Mouse (Mus musculus): ENCODE measurements around the gene Lhx3. TPM values are rescaled to one million over a fixed set of nuclear protein-coding genes. Genes with fewer than 3 reads are reported as not detected.
A peak's percentile ranks its signal among the peaks of the same experiment; 100 is the strongest.

Gene Lhx3
- total RNA-seq, 2 experiments from 2014 or later: 0.40 TPM; not detected in 1

DNA sequence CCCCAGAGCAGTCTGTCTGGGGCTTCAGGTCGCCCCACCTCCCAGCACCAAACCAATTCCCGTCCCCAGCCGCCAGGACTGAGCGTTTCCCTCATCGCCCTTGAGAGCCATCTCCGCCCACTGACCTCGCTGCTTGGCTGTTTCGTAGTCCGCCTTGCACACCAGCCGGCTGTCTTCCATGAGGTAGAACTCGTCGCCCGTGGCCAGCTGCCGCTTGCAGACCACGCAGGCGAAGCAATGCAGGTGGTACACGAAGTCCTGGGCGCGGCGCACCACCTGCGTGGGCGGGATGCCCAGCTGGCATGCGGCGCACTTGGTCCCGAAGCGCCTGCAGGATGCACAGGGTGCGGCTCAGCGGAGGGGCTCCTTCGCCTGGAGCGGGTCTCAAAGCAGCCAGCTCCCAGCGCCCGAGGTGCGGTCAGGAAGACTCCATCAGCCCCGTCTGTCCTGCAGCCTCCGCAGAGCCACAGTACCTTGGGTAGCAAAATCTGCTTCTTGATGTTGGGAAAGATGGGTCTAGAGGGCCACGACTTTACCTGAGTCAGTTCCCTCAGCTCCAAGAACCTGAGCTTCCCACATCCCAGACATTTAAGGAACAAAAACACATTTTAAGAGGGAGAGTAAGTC is 5.1 kb downstream of the Lhx3 start:
- DNase-seq (ENCODE audit: low spot score in 2 of 2): peak; percentile 22 to 42

DNA sequence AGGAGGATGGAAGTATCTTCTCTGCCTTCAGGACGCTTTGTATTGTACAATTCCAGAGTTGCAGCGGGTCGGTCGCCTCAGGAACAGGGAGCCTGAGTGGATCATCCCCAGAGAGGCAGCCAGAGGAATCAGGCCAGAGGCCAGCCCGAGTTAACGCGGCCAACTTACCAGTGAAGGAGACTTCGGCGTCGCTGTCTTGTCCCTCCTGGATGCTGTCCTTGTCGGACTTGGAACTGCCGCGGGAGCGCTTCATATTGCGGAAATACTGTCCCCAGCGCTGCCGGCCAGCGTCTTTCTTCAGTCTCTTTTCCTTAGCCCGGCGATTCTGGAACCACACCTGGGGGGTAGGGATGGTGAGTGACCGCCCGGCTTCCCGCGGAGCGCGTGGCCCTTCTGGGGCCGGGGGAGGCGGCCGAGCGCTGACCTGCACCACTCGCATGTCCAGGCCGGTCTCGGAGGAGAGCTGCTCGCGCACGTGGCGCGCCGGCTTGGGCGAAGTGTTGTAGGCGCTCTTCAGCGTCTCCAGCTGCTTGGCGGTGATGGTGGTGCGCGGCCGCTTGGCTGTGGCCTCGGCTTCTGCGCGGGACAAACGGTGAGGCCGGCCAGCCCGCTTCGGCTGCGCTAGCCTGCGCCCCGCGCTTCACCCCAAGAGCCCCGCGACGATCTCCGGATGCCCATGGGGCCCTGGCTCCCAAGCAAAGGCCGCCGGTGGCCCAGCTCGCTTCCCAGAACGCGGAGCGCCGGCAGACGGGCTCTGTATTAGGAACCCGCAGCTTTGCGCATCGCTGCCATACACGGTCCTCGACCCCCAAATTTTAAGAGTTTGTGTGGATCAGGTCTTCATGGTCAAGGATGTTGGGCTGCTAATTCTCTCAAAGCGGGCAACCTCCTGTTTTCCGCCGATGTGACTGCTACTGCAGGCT is 5.9 kb downstream of the Lhx3 start:
- no peak for DNase-seq (ENCODE audit: low spot score in 2 of 2)

DNA sequence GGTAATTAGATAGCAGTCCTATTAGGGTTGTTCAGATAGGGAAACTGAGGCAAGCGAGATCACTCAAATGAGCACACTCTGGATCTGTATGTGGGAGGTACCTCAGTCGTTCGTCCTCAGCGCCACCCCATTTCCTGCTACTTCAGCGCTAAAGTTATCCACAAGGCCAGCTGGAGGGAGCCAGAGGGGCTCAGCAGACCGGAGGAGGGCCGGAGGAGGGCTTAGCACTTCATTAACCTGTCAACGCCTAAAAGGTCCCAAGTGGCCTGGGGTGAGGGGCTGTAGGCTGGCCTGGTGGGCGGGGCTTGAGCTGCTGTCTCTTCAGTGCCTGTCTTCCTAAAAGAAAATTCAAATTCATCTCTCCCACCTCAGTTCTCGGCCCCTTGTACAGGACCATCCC is 9.6 kb downstream of the Lhx3 start:
- DNase-seq (ENCODE audit: low spot score in 2 of 2): no peak

DNA sequence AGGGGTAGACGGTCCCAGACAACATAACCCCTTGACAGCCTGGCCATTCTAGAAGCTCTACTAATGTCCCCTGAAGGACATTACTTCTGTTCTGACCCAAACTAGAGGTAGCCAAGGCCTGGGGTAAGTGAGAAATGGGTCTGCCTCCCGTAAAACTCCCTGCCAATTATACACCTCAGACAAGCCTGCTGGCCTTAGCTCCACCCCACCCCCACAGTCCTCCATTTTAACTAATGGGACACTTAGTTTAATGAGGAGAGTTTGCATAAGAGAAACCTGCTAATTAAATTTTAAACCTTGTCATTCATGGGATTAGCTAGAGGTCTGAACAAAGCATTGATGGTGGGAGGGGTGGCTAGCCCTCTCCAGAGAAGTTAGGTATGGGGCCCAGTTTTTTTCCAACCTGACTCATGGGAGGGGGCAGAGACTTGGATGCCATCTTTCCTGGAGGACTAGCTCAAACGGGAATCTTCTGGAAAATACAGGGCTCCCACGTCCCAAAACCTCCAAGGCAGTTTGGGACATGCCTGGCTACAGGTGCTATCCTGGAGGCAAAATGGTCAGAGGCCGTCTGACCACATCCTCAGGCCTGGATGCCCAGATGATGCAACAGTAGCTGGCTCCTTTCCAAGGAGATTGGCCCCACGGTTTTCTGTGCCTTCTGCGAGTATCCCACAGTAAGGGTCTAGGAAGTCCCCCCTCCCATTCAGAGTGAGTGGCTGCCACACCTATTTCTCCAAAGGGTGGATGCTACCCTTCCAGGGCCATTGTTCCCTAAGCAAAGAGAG is 13.3 kb downstream of the Lhx3 start:
- no peak for DNase-seq (ENCODE audit: low spot score in 2 of 2)

DNA sequence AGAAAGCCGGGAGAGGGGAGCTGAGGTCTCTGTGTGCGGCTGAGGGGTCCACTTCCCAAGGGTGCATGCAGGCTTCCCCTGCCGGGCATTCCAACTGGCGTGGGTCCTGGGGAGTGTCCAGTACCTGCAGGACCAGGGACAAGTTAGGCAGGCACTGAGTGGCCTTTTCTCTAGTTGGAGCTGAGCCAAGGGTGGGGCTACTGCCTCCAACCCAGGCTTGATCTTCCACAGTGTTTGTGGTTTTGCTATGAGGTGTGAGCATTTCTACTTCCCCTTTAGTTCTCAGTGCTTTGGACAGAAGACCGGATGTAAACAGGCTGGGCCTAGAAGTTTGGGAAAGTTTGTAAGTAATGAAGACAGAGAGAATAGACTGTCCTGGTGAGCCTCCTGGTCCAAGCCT is 19.6 kb downstream of the Lhx3 start:
- DNase-seq (ENCODE audit: low spot score in 2 of 2): no peak

DNA sequence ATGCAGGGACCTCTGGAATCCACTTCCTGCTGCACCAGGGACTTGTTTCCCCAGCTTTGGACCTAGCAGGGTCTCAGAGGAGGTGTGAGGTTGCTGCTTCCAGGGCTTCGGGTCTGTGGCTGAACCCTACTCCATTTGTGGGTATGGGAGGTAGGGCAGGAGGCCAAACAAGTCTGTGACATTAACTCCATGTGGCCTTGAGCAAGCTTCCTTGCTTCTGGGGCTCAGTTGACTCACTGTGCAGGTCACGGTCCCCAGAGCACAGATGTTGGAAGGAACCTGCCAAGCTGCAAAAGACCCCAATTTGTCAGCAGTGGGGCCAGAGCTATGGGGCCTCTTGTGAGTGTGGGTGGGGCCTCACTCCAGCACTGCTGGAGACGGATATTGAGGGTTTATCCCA is 23.7 kb downstream of the Lhx3 start:
- no peak for DNase-seq (ENCODE audit: low spot score in 2 of 2)

DNA sequence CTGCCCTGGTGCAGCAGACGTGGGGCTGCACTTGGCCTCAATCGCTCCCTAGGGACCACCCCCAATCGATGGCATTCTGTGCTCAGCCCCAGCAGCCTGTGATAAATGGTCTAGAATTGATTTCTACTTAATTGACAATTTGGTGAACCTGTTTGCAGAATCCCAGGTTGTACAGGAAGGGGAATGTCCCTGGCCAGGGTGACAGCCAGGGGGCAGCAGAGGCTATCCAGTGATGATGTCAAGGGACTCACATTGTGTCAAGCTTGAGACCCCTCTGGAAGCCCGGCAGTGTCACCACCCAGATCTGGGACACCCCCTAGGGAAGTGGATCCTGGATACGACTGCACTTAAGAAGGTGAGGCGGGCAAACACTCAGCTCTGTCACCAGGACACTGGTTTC is 25.4 kb downstream of the Lhx3 start:
- DNase-seq (ENCODE audit: low spot score in 2 of 2): peak in 1 of 2 experiments; percentile 24

DNA sequence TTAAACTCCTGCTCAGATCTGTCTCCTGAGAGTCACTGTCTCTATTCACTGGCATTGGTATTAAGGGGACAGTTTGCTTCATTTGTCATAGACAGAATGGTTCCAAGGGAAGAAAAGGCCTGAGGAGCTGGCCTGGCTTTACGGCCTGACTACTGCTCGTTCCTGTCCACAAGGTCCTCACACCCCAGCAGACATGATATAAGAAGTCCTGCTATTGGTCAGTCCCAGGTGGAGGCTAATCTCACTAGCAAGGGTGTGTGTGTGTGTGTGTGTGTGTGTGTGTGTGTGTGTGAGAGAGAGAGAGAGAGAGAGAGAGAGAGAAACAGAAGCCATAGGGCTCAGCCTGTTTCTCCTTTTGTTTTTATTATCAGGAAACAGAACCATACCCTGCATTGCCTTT is 30.9 kb downstream of the Lhx3 start:
- DNase-seq (ENCODE audit: low spot score in 2 of 2): no peak

DNA sequence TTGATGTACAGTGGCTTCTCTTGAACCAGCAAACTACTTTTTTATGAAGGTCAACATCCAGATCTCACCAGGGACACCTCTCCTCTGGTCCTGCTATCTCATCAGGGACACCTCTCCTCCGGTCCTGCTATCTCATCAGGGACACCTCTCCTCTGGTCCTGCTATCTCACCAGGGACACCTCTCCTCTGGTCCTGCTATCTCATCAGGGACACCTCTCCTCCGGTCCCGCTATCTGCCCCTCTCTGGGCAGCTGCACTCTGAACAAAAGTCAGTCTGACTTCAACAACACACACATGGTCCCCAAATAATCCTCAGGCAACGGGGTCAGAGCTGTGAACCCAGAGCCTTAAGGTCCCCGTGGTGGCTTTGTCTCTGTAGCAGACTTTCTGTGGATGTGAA is 31.4 kb downstream of the Lhx3 start:
- no peak for DNase-seq (ENCODE audit: low spot score in 2 of 2)

DNA sequence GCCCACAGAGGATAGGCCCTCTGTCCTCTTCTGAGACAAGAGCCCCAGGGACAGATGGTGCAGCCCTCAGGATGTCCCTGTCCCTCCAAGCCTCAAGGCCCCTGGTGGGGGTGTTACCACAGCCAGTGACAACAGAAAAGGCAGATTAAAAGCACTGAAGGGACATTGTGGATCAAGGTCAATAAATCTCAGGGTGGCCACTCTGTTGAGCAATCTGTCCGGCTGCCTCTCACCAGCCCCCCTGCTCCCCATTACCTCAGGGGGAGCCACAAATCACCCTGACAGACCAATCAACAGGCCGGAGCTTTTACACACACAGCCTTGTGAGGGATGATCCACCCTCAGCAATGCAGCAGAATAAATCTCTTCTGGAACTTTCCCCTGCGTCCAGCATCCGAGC is 32.9 kb downstream of the Lhx3 start:
- DNase-seq (ENCODE audit: low spot score in 2 of 2): no peak

DNA sequence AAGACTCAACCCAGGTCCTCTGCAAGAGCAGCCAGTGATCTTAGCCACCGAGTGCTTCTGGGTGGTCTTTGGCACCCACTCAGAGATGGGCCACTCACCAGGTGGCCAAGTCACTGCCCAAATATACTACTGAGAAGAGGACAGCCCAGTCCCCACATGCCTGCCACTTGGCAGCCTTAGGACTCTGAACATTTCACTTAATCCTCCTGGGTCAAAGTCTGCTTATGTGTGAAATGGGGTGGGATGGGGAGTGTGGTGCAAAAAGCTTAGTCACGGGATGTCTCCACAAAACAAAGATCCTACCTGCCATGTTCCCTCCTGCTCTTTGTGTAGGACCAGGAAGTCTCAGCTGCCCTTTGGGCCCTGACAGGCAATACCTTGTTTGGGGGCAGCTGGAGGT is 35.9 kb downstream of the Lhx3 start:
- no peak for DNase-seq (ENCODE audit: low spot score in 2 of 2)

DNA sequence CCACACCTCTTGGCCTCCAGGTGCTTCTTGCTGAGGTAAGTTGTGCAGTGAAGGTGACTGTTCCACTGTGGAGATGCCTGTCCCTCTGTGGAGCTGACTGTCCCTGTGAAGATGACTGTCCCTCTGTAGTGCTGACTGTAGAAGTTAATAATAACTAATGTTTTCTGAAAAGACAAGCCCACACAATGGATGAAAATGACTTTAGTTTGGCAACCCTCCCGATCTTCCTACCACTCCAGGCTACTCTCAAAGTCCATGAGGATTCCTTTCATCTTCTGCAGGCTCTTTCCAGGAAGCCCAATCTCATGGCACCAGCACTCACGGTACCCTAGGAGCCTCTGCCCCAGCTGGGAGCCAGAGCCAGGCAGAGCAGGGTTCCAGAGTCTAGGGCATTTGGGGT is 37.7 kb downstream of the Lhx3 start:
- no peak for DNase-seq (ENCODE audit: low spot score in 2 of 2)

DNA sequence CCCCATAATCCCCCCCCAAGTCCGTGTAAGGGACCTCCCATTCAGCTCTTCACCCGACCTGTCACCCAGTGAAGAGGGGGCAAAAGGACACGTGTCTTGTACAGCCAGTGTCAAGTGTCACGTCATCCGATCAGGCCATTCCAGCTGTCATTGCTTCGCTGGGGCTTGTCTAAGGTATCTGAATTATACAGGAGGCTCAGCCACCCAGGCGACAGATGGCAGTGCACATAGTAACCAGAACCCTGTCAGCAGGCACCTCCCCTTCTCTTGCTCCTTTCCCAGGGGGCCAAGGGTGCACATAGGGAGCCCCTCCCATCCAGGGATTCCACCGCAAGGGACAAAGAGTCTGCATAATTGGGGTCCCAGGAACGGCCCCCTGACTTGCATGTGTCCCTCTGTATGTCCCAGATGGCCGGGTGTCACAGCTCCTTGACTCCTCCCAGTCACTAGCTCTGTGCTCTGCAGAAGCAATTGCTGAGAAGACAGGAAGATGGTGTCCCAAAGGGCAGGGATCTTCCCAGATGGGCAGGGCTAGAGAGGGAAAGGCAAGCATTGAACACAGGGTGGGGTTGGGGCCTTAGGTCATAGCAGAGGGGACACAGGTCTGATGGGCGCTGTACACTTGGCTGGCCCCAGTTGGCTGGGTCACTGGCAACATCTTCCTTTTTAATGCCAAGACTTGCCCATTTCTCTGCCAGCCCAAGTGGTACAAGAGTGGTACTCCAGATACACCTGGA is 39.1 kb downstream of the Lhx3 start:
- DNase-seq (ENCODE audit: low spot score in 2 of 2): no peak

DNA sequence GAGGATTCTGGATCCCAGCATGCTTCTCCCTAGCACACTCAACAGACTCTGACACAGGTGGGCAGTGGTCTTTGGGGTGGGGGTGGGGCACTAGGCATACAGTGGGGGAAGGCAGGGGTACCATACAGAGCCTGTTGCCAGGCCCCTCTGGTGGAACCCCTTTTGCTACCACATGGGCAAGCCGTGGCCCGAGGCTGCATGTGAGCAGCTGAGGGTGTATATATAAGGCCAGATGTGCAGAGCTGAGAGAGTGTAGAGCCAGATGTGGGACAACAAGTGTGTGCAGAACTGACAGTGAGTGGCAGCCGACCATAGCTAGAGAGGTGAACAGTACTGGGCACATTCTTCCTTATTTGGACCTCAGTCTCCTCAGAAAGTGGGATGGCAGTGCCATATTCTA is 41.2 kb downstream of the Lhx3 start:
- DNase-seq (ENCODE audit: low spot score in 2 of 2): no peak

DNA sequence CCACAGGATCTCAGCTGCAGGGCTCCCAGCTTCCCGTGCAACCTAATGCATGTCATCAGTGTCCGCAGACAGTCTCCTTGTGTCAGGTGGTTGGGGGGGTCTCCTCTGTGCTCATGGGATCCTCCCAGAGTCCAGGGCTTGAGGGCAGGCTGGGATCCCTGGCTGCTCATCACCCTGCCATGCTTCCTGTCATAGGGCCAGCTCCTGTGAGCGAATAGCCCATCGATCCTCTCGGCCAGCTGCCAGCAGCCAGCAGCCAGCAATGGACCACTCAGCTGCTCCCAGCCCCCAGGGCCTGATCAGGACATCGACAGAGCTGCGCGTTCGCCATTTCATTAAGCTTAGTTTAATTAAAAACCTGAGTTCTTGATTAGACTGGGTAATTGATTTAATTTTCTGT is 50.0 kb downstream of the Lhx3 start:
- DNase-seq (ENCODE audit: low spot score in 2 of 2): no peak

DNA sequence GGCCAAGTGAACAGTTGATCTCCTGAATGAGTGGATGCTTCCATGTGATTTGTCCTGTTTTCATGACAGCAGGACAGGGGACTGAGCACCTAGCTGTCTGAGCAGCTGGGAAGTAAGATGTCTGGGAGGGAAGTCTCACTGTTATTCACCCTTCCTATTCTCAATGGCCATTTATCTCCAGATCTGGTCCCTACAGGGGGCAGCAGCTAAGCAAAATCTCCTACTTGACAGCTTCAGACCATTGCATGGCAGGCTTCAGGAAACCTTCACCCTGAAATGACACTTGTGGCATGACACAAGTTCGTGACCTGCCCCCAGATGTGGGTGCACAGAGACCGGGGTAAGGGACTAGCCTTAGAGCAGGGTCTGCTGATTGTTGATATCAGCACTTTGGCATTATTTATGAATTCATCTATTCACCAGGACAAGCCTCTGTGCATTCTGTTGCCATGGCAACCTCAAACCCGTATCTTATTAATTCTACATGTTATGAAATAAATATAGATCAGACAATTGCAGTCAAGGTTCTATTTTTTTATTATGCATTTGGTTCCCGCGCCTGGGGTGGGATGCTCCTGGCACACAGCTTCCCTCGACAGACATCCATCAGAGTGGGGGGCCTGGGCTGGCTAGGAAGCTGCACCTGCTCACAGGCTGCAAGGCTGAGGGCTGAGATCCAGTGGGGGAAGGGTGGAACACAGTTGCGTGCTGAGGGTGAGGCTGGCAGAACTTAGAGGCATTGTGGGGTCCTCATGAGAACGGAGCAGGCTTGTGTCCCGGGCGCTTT is 51.7 kb downstream of the Lhx3 start:
- DNase-seq (ENCODE audit: low spot score in 2 of 2): no peak

DNA sequence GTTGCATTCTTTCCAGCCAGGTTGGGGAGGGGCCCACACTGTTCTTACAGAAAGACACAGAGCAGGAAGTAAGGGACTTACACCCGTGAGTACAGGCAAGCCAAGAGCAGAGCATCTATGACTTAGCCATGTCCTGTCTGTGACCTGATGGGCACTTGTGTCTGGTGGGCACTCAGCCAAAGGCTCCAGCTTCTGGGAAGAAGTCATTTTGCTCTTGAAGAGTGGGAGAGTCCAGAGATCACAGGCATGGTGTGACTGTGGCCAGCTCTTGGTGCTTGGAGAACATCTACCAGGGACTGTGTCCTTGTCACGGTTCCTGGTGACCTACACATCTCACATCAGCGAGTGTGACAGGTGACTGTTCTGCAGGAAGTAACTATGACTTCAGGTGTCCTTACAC is 52.4 kb downstream of the Lhx3 start:
- DNase-seq (ENCODE audit: low spot score in 2 of 2): no peak

DNA sequence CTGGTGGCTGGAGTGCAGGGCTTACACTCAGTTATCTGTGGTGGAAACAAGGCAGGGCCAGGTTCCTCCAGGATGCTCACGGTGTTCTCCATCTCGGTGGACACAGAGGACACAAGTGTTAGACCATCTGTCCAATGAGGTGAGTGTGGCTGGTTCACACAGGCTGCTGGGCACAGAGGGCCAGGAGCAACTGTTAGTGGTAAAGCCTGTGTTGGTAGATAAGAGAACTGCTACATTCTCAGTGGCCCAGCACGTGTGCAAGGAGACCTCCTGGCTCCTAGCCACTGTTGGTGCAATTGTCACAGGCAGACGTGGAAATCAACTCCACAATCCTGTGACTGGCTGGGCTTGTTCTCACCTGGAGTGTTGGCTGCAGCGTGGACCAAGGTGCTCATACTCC is 53.5 kb downstream of the Lhx3 start:
- DNase-seq (ENCODE audit: low spot score in 2 of 2): no peak

DNA sequence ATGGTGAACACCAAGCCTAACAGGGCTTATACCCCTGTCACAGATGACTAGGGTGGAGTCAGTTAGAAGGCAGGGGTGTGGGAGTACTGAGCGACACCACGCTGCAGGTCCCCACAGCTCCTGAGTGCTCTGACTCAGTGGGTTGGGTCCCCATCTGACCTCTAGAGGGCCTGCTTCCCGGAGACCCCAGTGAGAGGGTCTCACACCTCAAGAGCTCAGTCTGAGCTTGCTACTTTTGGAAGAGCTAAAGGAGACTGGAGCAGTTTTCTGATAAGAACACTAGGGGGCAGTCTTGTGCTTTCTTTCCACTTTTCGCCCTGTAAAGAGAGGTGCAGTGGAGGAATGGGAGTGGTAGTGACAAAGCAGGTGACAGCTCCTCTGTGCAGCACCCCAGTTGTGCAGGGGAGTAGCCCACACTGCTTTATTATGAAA is 54.2 kb downstream of the Lhx3 start:
- DNase-seq (ENCODE audit: low spot score in 2 of 2): peak; percentile 25 to 30

DNA sequence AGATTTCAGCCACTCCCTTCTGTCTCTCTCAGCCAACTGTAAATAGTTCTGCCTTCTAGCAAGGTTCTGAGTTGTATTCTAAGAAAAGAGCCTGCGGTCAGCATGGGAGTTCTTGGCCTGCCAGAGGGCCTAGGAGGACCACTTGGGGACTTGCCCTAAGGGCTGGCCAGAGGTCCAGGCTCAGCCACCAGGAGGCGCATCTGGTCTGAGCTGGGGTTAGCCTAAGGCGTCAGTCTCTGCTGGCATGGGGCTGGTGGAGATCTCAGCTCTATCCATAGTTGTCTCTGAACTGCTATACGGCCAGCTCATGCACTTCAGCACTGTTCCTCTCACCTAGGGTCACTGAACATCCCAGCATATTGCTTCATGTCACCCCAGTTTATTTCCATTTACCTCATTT is 54.8 kb downstream of the Lhx3 start:
- no peak for DNase-seq (ENCODE audit: low spot score in 2 of 2)
